Mouse (Mus musculus) forebrain, embryonic 10.5 days (tissue): Measurements from ENCODE around the gene Mpped2. TPM values are rescaled to one million over a fixed set of nuclear protein-coding genes. Genes with fewer than 3 reads are reported as not detected.

ENCODE experiments used
- DNase-seq: peaks from one replicate; pipeline ENCODE4 v3.0.0-alpha.2; 2017; ENCODE audit warnings: low spot score; ENCODE audit errors: extremely low spot score
- H3K27ac ChIP-seq: fragments of 300-500 bp; sonication (generic); 2 replicates; pipeline ENCODE4 v1.5.1; 2016; ENCODE audit warnings: mild to moderate bottlenecking
- H3K27me3 ChIP-seq: fragments of 300-500 bp; sonication (generic); 2 replicates; pipeline ENCODE4 v1.6.1; 2016; ENCODE audit warnings: mild to moderate bottlenecking; ENCODE audit not compliant: poor library complexity, severe bottlenecking
- H3K36me3 ChIP-seq: fragments of 300-500 bp; sonication (generic); replicated peaks from 2 replicates; pipeline ENCODE4 v1.6.1; 2016; ENCODE audit warnings: mild to moderate bottlenecking, moderate library complexity
- H3K4me1 ChIP-seq: fragments of 300-500 bp; sonication (generic); 2 replicates; pipeline ENCODE4 v1.6.1; 2016
- H3K4me3 ChIP-seq: fragments of 300-500 bp; sonication (generic); 2 replicates; pipeline ENCODE4 v1.5.1; 2016; ENCODE audit warnings: mild to moderate bottlenecking, moderate library complexity
- H3K9me3 ChIP-seq: fragments of 300-500 bp; sonication (generic); 2 replicates; pipeline ENCODE4 v1.6.1; 2016; ENCODE audit warnings: mild to moderate bottlenecking, moderate library complexity
- WGBS: fragments of 180-500 bp; shearing (Covaris S2); methylation state at CpG from one replicate; pipeline ENCODE4 v1.1.7; 2016; 5-methylcytosine and 5-hydroxymethylcytosine counted together
- polyA plus RNA-seq: library from polyadenylated mRNA; unstranded; fragments of >200 nt; fragmentation: Nextera tagmentation; extraction: Ambion mirVana; gene quantifications from 2 replicates; pipeline ENCODE4 v1.2.1, GENCODE M21; 2016

Mpped2 gene
- polyA plus RNA-seq, 1 experiment from 2014 or later: 48.8 TPM

- Histone ChIP-seq H3K9me3 (no peaks in the 10 kb centered on the region), H3K4me1 (peaks cover 72% of the 10 kb centered on the region), H3K36me3 (0 out of 2 replicates have a peak, but pooled peaks cover 2% of the 10 kb centered on the region), H3K4me3 (no peak overlapping the region), H3K27me3 (no peaks in the 10 kb centered on the region), H3K27ac (0 out of 2 replicates have a peak overlapping the region, but pooled peaks have one; percentile 0)
- 81% methylated on average over 5 of the region's 5 CpGs for WGBS
- no peak for DNase-seq
Measured at GRCm38 (mm10) chr2:106833212-106833611, 140.1 kb downstream of the Mpped2 start.

GRCm38 (mm10) chr2:106835321-106835720 lies 142.3 kb downstream of the Mpped2 start:
- Histone ChIP-seq H3K4me3 (no peak overlapping the region), H3K36me3 (peaks cover 2% of the 10 kb centered on the region; the same call in 1 of the 2 replicates), H3K4me1 (peaks cover 65% of the 10 kb centered on the region), H3K27ac (0 out of 2 replicates have a peak overlapping the region, but pooled peaks have one; percentile 30), H3K27me3 (no peaks in the 10 kb centered on the region), H3K9me3 (no peaks in the 10 kb centered on the region)
- DNase-seq: no peak
- 50% methylated on average over 8 of the region's 8 CpGs for WGBS

- whole genome bisulfite sequencing: 83% methylated on average over 4 of the region's 4 CpGs
- no peaks in the 10 kb centered on the region for H3K9me3 ChIP-seq
- 0 out of 2 replicates have a peak overlapping the region, but pooled peaks have one; percentile 48 for H3K27ac ChIP-seq
- no peaks in the 10 kb centered on the region for H3K27me3 ChIP-seq
- H3K4me1 ChIP-seq: peaks cover 59% of the 10 kb centered on the region
- peaks cover 2% of the 10 kb centered on the region; the same call in 1 of the 2 replicates for H3K36me3 ChIP-seq
- DNase-seq: no peak
- no peak overlapping the region for H3K4me3 ChIP-seq
Measured at GRCm38 (mm10) chr2:106837241-106837640, 144.2 kb downstream of the Mpped2 start.

GRCm38 (mm10) chr2:106844147-106844546 lies 151.1 kb downstream of the Mpped2 start:
- no peak overlapping the region for H3K27ac ChIP-seq
- H3K9me3 ChIP-seq: no peaks in the 10 kb centered on the region
- peaks cover 39% of the 10 kb centered on the region for H3K4me1 ChIP-seq
- no peak overlapping the region for H3K4me3 ChIP-seq
- no peak for DNase-seq
- 77% methylated on average over 9 of the region's 9 CpGs for WGBS
- peaks cover 3% of the 10 kb centered on the region; the same call in 1 of the 2 replicates for H3K36me3 ChIP-seq
- H3K27me3 ChIP-seq: no peaks in the 10 kb centered on the region

- DNase-seq: no peak
- Histone ChIP-seq H3K9me3 (no peaks in the 10 kb centered on the region), H3K27me3 (no peaks in the 10 kb centered on the region), H3K27ac (no peak overlapping the region), H3K4me3 (no peak overlapping the region), H3K36me3 (peaks cover 3% of the 10 kb centered on the region; the same call in 1 of the 2 replicates), H3K4me1 (peaks cover 39% of the 10 kb centered on the region)
- 78% methylated on average over 10 of the region's 10 CpGs for WGBS
Measured at GRCm38 (mm10) chr2:106844766-106845678, 152.0 kb downstream of the Mpped2 start.

- peaks cover 39% of the 10 kb centered on the region for H3K4me1 ChIP-seq
- DNase-seq: no peak
- H3K27me3 ChIP-seq: no peaks in the 10 kb centered on the region
- H3K36me3 ChIP-seq: peaks cover 3% of the 10 kb centered on the region; the same call in 1 of the 2 replicates
- 62% methylated on average over 4 of the region's 4 CpGs for WGBS
- no peak overlapping the region for H3K27ac ChIP-seq
- H3K4me3 ChIP-seq: no peak overlapping the region
- H3K9me3 ChIP-seq: no peaks in the 10 kb centered on the region
Measured at GRCm38 (mm10) chr2:106846511-106846910, 153.4 kb downstream of the Mpped2 start.

- Histone ChIP-seq H3K36me3 (peaks cover 5% of the 10 kb centered on the region; the same call in 1 of the 2 replicates), H3K27ac (peak overlapping the region; percentile 74), H3K4me1 (peaks cover 48% of the 10 kb centered on the region), H3K27me3 (0 out of 2 replicates have a peak, but pooled peaks cover 5% of the 10 kb centered on the region), H3K9me3 (no peaks in the 10 kb centered on the region), H3K4me3 (no peak overlapping the region)
- 55% methylated on average over 9 of the region's 9 CpGs for WGBS
- DNase-seq: peak; percentile 29
Measured at GRCm38 (mm10) chr2:106849389-106849788, 156.3 kb downstream of the Mpped2 start.

- H3K27me3 ChIP-seq: 0 out of 2 replicates have a peak, but pooled peaks cover 6% of the 10 kb centered on the region
- H3K36me3 ChIP-seq: peaks cover 5% of the 10 kb centered on the region; the same call in 1 of the 2 replicates
- 93% methylated on average over 8 of the region's 8 CpGs for WGBS
- no peaks in the 10 kb centered on the region for H3K9me3 ChIP-seq
- H3K4me1 ChIP-seq: peaks cover 55% of the 10 kb centered on the region
- H3K4me3 ChIP-seq: no peak overlapping the region
- no peak for DNase-seq
- H3K27ac ChIP-seq: peak overlapping the region; percentile 51; the same call in 1 of the 2 replicates
Measured at GRCm38 (mm10) chr2:106851515-106851914, 158.4 kb downstream of the Mpped2 start.

- Histone ChIP-seq H3K4me3 (no peak overlapping the region), H3K27ac (peak overlapping the region; percentile 71), H3K4me1 (peaks cover 65% of the 10 kb centered on the region), H3K27me3 (0 out of 2 replicates have a peak, but pooled peaks cover 6% of the 10 kb centered on the region), H3K9me3 (no peaks in the 10 kb centered on the region), H3K36me3 (0 out of 2 replicates have a peak, but pooled peaks cover 3% of the 10 kb centered on the region)
- no peak for DNase-seq
- 67% methylated on average over 4 of the region's 4 CpGs for WGBS
Measured at GRCm38 (mm10) chr2:106854213-106854612, 161.1 kb downstream of the Mpped2 start.

GRCm38 (mm10) chr2:106854758-106855157 lies 161.7 kb downstream of the Mpped2 start:
- Histone ChIP-seq H3K27me3 (0 out of 2 replicates have a peak, but pooled peaks cover 6% of the 10 kb centered on the region), H3K4me3 (no peak overlapping the region), H3K4me1 (peaks cover 60% of the 10 kb centered on the region), H3K27ac (peak overlapping the region; percentile 71), H3K9me3 (no peaks in the 10 kb centered on the region), H3K36me3 (0 out of 2 replicates have a peak, but pooled peaks cover 3% of the 10 kb centered on the region)
- no peak for DNase-seq
- 64% methylated on average over 8 of the region's 8 CpGs for WGBS

GRCm38 (mm10) chr2:106855184-106855583 lies 162.1 kb downstream of the Mpped2 start:
- 0 out of 2 replicates have a peak, but pooled peaks cover 6% of the 10 kb centered on the region for H3K27me3 ChIP-seq
- H3K36me3 ChIP-seq: 0 out of 2 replicates have a peak, but pooled peaks cover 3% of the 10 kb centered on the region
- WGBS: 72% methylated on average over 13 of the region's 13 CpGs
- no peak for DNase-seq
- H3K4me3 ChIP-seq: no peak overlapping the region
- H3K27ac ChIP-seq: peak overlapping the region; percentile 71
- H3K4me1 ChIP-seq: peaks cover 58% of the 10 kb centered on the region
- no peaks in the 10 kb centered on the region for H3K9me3 ChIP-seq

- peak; percentile 37 for DNase-seq
- WGBS: 34% methylated on average over 12 of the region's 12 CpGs
- 0 out of 2 replicates have a peak, but pooled peaks cover 3% of the 10 kb centered on the region for H3K36me3 ChIP-seq
- peak overlapping the region; percentile 81 for H3K27ac ChIP-seq
- H3K4me1 ChIP-seq: peaks cover 64% of the 10 kb centered on the region
- no peak overlapping the region for H3K4me3 ChIP-seq
- 0 out of 2 replicates have a peak, but pooled peaks cover 6% of the 10 kb centered on the region for H3K27me3 ChIP-seq
- H3K9me3 ChIP-seq: no peaks in the 10 kb centered on the region
Measured at GRCm38 (mm10) chr2:106855623-106856350, 162.7 kb downstream of the Mpped2 start.
